Mouse (Mus musculus) left cerebral cortex, adult 8-10 months (tissue): Measurements from ENCODE around the gene Strn4. TPM values are rescaled to one million over a fixed set of nuclear protein-coding genes. Genes with fewer than 3 reads are reported as not detected.

Experiments
- DNase-seq, 2 experiments: peaks; one replicate each; pipeline ENCODE4 v3.0.0; 2022; ENCODE audit warnings: low spot score in 2 of 2
- total RNA-seq, 4 experiments: library from RNA; stranded (reverse); gene quantifications; 2 replicates each; pipeline ENCODE4 v1.2.4; 2022

The Strn4 gene
- total RNA-seq, 4 experiments from 2014 or later = 205 to 269 (median 250) TPM

- DNase-seq = no peak
These were observed 26.2 kb downstream of the Strn4 start for GRCm38 (mm10) chr7:16841561-16842560.

DNA sequence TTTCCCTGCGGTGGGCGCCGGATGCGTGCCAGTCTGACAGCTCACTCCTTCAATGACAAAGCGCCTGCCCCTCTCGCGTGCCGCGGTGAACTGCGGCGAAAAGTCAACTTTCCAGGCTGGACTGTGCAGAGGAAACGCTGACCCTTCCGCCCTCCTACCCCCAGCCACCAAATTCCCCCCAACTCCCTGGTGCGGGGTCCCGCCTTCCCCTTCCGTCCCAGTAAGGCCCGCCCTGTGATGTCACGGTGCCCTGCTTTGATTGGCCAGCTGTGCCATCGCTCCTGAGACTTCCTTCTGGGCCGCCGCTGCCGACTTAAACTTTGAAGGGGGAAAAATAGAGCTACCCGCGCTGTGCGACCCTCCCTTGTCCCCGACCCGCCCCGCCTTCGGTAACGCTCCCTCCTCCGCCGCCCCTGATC is 27.0 kb downstream of the Strn4 start, which contains the start of gene Prkd2:
Gene Prkd2 (plus strand): TSS at position 258 of the 419 bp plus-strand sequence.
- peak; percentile 77 to 85 for DNase-seq

DNA sequence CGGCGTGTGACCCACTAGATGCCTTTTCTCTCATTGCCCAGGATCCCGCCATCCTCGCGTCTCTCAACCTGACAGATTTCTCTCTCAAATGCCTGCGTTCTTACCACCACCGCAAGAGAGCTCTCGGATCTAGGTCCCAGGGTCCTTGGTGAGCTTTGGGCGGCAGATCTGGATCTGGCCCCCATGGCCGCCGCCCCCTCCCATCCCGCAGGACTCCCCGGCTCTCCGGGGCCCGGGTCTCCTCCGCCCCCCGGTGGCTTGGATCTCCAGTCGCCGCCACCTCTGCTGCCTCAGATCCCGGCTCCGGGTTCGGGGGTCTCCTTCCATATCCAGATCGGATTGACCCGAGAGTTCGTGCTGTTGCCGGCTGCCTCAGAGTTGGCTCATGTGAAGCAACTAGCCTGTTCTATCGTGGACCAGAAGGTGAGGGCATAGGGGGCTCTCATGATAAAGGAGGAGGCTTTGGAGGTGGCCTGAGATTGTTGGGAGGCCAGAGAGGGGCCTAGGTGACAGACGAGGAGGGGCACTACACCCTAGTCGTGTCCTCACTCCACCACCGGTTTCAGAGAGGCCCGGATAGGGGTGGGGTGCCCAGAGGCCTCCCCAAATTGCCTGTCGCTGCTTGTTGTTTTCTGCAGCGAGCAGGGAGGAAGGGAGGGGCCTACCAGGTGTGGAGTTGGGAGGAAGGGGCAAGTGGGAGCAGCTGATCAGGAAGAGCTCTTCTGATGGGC is 27.9 kb downstream of the Strn4 start:
- DNase-seq = no peak

- no peak for DNase-seq
These were observed 29.0 kb downstream of the Strn4 start for GRCm38 (mm10) chr7:16844696-16845071.

- no peak for DNase-seq
These were observed 29.6 kb downstream of the Strn4 start for GRCm38 (mm10) chr7:16845072-16845819.

DNA sequence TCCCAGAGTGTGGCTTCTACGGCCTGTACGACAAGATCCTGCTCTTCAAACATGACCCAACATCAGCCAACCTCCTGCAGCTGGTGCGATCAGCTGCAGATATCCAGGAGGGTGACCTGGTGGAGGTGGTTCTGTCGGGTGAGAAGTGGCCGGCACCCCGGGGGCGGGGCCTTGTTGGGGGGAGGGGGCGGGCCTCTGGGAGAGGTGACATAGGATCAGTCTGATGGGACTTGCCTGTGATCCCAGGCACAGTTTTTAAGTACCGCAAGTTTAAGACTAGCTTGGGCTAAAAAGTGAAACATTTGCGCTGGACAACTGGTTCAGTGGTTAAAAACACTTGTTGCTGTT is 30.1 kb downstream of the Strn4 start:
- no peak for DNase-seq

- DNase-seq = no peak
These were observed 31.1 kb downstream of the Strn4 start for GRCm38 (mm10) chr7:16846775-16847174.

GRCm38 (mm10) chr7:16847507-16847906 is 31.8 kb downstream of the Strn4 start:
- DNase-seq = no peak

DNA sequence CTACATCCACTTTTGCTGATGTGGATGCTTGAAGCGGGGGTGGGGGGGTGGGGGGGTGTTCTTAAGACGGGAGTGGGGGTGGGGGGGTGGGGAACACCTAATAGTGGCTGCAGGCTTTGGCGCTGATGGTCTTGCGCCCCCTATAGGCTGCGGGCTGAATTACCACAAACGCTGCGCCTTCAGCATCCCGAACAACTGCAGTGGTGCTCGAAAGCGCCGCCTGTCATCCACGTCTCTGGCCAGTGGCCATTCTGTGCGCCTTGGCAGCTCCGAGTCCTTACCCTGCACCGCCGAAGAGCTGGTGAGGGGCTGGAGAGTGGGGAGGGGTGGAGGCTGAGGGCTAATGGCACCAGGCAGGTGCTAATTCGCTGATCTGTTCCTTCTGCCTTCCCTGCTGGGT is 32.9 kb downstream of the Strn4 start:
- DNase-seq = peak in 1 of 2 experiments; percentile 71

- no peak for DNase-seq
These were observed 35.9 kb downstream of the Strn4 start for GRCm38 (mm10) chr7:16851636-16852035.

- DNase-seq = no peak
These were observed 37.7 kb downstream of the Strn4 start for GRCm38 (mm10) chr7:16853302-16853831.

GRCm38 (mm10) chr7:16858336-16858735 is 42.6 kb downstream of the Strn4 start:
- no peak for DNase-seq

DNA sequence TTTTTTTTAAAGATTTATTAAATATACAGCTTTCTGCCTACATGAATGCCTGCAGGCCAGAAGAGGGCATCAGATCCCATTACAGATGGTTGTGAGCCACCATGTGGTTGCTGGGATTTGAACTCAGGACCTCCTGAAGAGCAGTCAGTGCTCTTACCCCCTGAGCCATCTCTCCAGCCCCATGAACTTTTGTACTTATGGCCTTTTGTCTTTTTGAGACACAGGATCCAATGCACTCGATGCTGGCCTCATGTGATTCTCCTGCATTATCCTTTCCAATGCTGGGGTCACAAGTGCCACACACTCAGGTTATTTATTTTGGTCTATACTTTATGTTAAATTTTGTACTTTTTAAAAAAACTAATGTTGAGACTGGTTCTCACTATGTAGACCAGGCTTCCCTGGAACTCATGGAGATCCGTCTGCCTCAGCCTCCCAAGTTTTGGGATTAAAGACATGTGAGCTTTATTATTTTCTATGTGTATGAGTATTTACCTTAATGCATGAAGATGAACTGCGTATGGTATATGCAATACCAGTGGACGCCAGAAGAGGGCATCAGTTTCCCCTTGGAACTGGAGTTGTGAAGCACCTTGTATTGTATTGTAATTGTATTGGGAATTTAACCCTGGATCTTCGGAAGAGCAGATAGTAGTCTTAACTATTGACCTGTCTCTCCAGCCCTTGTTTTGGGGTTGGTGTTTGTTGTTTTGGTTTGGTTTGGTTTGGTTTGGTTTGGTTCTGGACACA is 44.4 kb downstream of the Strn4 start:
- DNase-seq = no peak

DNA sequence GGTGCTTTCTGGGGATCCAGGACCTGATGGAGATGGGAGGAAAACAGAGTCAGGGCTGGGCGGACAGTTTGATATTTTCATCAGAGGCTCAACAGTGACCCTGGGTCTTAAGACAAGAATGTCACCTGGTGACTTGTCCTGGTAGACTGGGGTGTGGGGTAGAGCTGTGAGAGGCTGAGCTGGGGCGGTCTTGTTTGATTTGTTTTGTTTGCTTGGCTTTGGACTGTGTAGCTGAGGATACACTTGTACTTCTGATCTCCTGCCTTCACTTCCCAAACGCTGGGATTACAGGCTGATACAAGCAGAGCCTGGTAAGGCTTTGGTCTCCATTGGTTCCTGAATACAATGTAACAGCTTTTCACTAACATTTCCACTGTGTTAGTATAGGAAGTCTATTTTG is 51.8 kb downstream of the Strn4 start:
- DNase-seq = no peak

GRCm38 (mm10) chr7:16869497-16869896 is 53.8 kb downstream of the Strn4 start:
- DNase-seq = peak; percentile 72 to 98

- DNase-seq = no peak
These were observed 55.9 kb downstream of the Strn4 start for GRCm38 (mm10) chr7:16871600-16871999.

DNA sequence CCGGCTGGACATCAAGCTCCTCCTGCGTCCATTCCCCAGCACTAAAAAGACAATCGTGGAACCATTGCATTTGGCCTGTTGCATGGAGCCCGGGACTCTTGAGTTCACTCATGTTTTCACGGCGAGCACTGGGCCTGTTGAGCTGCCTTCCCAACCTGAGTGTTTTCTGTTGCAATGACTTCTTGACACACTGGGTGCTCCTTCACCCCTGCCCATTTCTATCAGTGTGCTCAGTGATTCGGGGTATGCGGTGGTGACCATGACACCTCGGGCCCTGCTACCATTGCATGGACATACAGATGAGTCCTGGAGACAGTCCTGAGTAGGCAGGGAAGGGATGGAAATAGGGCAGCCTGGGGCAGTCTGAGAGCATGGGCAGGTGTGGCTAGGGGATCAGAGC is 56.8 kb downstream of the Strn4 start:
- no peak for DNase-seq

GRCm38 (mm10) chr7:16873392-16873791 is 57.7 kb downstream of the Strn4 start:
- DNase-seq = no peak

- DNase-seq = peak; percentile 70 to 74
These were observed 58.5 kb downstream of the Strn4 start for GRCm38 (mm10) chr7:16874190-16874589.

GRCm38 (mm10) chr7:16874756-16875309 is 59.1 kb downstream of the Strn4 start:
- DNase-seq = peak; percentile 98 to 100

DNA sequence AGATGAGACGGTGACA is 59.4 kb downstream of the Strn4 start, which contains the start of gene Dact3:
Gene Dact3 (plus strand): TSS at position 8 of the 16 bp plus-strand sequence.
- no peak for DNase-seq
